In the genomic region with DNA sequence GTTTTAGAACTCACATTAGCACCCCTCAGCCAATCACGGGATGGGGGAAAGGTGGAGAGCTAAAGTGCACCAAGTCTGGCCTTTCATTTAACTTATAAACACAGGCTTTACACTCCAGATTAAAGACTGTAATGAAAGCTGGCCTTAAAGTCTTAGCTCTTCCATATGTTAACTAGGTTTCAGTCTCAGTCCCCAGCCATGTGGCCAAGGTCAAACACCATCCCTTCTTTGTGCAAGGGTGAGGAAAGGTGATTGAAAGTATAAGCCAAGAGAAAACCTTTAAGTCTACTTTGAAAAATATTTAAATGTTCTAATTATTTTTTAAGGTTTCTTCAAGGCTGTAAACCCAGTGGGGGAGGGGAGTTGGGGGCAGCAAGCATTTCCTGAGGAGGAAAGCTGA, we compare ENCODE assay signal across 9 mouse cellular contexts. TPM values are rescaled to one million over a fixed set of nuclear protein-coding genes. Genes with fewer than 3 reads are reported as not detected.
DNase-seq lines count a peak whose midpoint lies in the region; ATAC-seq and TF ChIP-seq lines count a peak whose summit lies in the region.
"Had no signal": no experiment of that assay in that cellular context is flagged by ENCODE, and none has a peak within 500 bp of the region (broad histone marks: within the 10 kb centered on the region; RNA-seq: fewer than 3 reads in every experiment).

No protein-coding gene starts in this region.

- no peak for TF ChIP-seq EP300 in liver, postnatal 0 days (IDR thresholded peaks at IDR 0.05; ENCODE audit: low read depth)

- no peak for ATAC-seq in forebrain, postnatal 0 days
- ATAC-seq in liver, postnatal 0 days = no peak

- peaks cover 8% of the 10 kb centered on the region for H3K4me1 ChIP-seq in heart, embryonic 10.5 days
- peaks cover 59% of the 10 kb centered on the region for H3K4me1 ChIP-seq in E14TG2a.4 (replicated peaks; ENCODE audit: low read depth, low read length)
- H3K4me1 ChIP-seq in forebrain, postnatal 0 days (ENCODE audit: insufficient read depth) = peaks cover 5% of the 10 kb centered on the region; the same call in 1 of the 2 replicates
- peaks cover 30% of the 10 kb centered on the region for H3K4me1 ChIP-seq in liver, postnatal 0 days (ENCODE audit: insufficient read depth)

- H3K4me2 ChIP-seq in forebrain, postnatal 0 days (ENCODE audit: low read depth) = peak overlapping the region; percentile 3; the same call in 1 of the 2 replicates
- H3K4me2 ChIP-seq in liver, postnatal 0 days (ENCODE audit: low read depth, low read length) = peak overlapping the region; percentile 97

- no peaks in the 10 kb centered on the region for H3K9me3 ChIP-seq in heart, embryonic 10.5 days
- no peaks in the 10 kb centered on the region for H3K9me3 ChIP-seq in E14TG2a.4 (ENCODE audit: low read length)
- H3K9me3 ChIP-seq in forebrain, postnatal 0 days (ENCODE audit: low read length) = no peaks in the 10 kb centered on the region
- H3K9me3 ChIP-seq in liver, postnatal 0 days (ENCODE audit: low read length) = no peaks in the 10 kb centered on the region

- no peak for TF ChIP-seq CTCF in E14TG2a.4 (conservative IDR thresholded peaks at IDR 0.05; ENCODE audit: low read length)
- no peak for TF ChIP-seq CTCF in forebrain, postnatal 0 days (IDR thresholded peaks at IDR 0.05; ENCODE audit: low read depth)
- TF ChIP-seq CTCF in liver, postnatal 0 days (IDR thresholded peaks at IDR 0.05; ENCODE audit: low read depth) = no peak

- no peak for DNase-seq in heart, embryonic 10.5 days (ENCODE audit: low spot score)
- no peak for DNase-seq in heart, adult 18-20 months
- no peak for DNase-seq in forebrain, postnatal 0 days
- DNase-seq in liver, postnatal 0 days = no peak
- DNase-seq in natural killer cell, adult 2 months (ENCODE audit: low spot score in 2 of 2) = no peak
- no peak for DNase-seq in left cerebral cortex, postnatal 14 days (ENCODE audit: low spot score in 2 of 2)
- no peak for DNase-seq in spleen, postnatal 36 days (ENCODE audit: low spot score in 2 of 2)
- DNase-seq: kidney, postnatal 14 days had no signal

- H3K4me3 ChIP-seq in heart, embryonic 10.5 days = peak overlapping the region; percentile 83
- H3K4me3 ChIP-seq in E14TG2a.4 (replicated peaks; ENCODE audit: low read length) = peak overlapping the region; percentile 97
- H3K4me3 ChIP-seq in forebrain, postnatal 0 days (ENCODE audit: low read depth, low read length) = peak overlapping the region; percentile 3; the same call in 1 of the 2 replicates
- peak overlapping the region; percentile 91 for H3K4me3 ChIP-seq in liver, postnatal 0 days (ENCODE audit: low read depth, low read length)

- peaks cover 39% of the 10 kb centered on the region for H3K36me3 ChIP-seq in heart, embryonic 10.5 days
- H3K36me3 ChIP-seq in E14TG2a.4 (ENCODE audit: insufficient read depth, low read length) = peaks cover 49% of the 10 kb centered on the region
- H3K36me3 ChIP-seq in forebrain, postnatal 0 days (ENCODE audit: insufficient read depth) = peaks cover 10% of the 10 kb centered on the region; the same call in 1 of the 2 replicates
- peaks cover 37% of the 10 kb centered on the region for H3K36me3 ChIP-seq in liver, postnatal 0 days (replicated peaks; ENCODE audit: insufficient read depth, low read length)

- 14% methylated on average over 1 of the region's 1 CpGs for WGBS in heart, embryonic 10.5 days
- WGBS in forebrain, postnatal 0 days = 6% methylated on average over 1 of the region's 1 CpGs
- 0% methylated on average over 1 of the region's 1 CpGs for WGBS in liver, postnatal 0 days (ENCODE audit: insufficient replicate concordance)

- no peaks in the 10 kb centered on the region for H3K27me3 ChIP-seq in heart, embryonic 10.5 days (ENCODE audit: insufficient read depth, poor library complexity, severe bottlenecking)
- no peaks in the 10 kb centered on the region for H3K27me3 ChIP-seq in E14TG2a.4 (ENCODE audit: insufficient read depth, low read length)
- H3K27me3 ChIP-seq in forebrain, postnatal 0 days (ENCODE audit: insufficient read depth, low read length) = no peaks in the 10 kb centered on the region
- H3K27me3 ChIP-seq in liver, postnatal 0 days (ENCODE audit: insufficient read depth, low read length) = no peaks in the 10 kb centered on the region

- intact Hi-C loops in left cerebral cortex, postnatal 14 days (cut with DNase I) = no loop called here

- H3K27ac ChIP-seq in heart, embryonic 10.5 days = peak overlapping the region; percentile 95
- no peak overlapping the region for H3K27ac ChIP-seq in forebrain, postnatal 0 days (ENCODE audit: low read depth, low read length)
- H3K27ac ChIP-seq in liver, postnatal 0 days (ENCODE audit: low read depth) = peak overlapping the region; percentile 1; the same call in 1 of the 2 replicates

- no peak overlapping the region for H3K9ac ChIP-seq in forebrain, postnatal 0 days
- peak overlapping the region; percentile 76 for H3K9ac ChIP-seq in liver, postnatal 0 days (replicated peaks)

RNA-seq across cellular contexts. Expression of a gene that starts 1.7 kb away (rescaled TPM):
- polyA plus RNA-seq in heart, embryonic 10.5 days (2016; fragmentation: Nextera tagmentation; extraction: Ambion mirVana) = 60.9 and 80.3 TPM in 2 replicates
- under 1 TPM; 0.67 to 0.79 TPM for total RNA-seq in heart, adult 18-20 months (2021)
- 3.7 and 7.8 TPM in 2 replicates for total RNA-seq in forebrain, postnatal 0 days (2014; rRNA removed)
- polyA plus RNA-seq in forebrain, postnatal 0 days (2015; fragmentation: Nextera tagmentation; extraction: Ambion mirVana) = 6.2 and 8.9 TPM in 2 replicates
- polyA plus RNA-seq in liver, postnatal 0 days (2015; fragmentation: Nextera tagmentation; extraction: Ambion mirVana) = 41.1 and 42.8 TPM in 2 replicates
- 1 to 10 TPM; 1.0 to 1.5 TPM for total RNA-seq in left cerebral cortex, postnatal 14 days (2021)

RNA-seq across cellular contexts. Expression of a gene that starts 20.0 kb away (rescaled TPM):
- 9.5 and 13.5 TPM in 2 replicates for polyA plus RNA-seq in heart, embryonic 10.5 days (2016; fragmentation: Nextera tagmentation; extraction: Ambion mirVana)
- 1 to 10 TPM; 9.2 to 9.7 TPM for total RNA-seq in heart, adult 18-20 months (2021)
- 11.5 and 13.4 TPM in 2 replicates for total RNA-seq in forebrain, postnatal 0 days (2014; rRNA removed)
- 6.6 TPM in 2 replicates for polyA plus RNA-seq in forebrain, postnatal 0 days (2015; fragmentation: Nextera tagmentation; extraction: Ambion mirVana)
- 6.3 and 6.7 TPM in 2 replicates for polyA plus RNA-seq in liver, postnatal 0 days (2015; fragmentation: Nextera tagmentation; extraction: Ambion mirVana)
- 10 to 100 TPM; 10.2 to 12.4 TPM for total RNA-seq in left cerebral cortex, postnatal 14 days (2021)

Comparison
In these comparisons a context has a peak if more than half of its experiments do, and no peak if none do; other contexts are left out.
1. H3K4me3 ChIP-seq: peak in every context shown above with its lines; median percentile 97 in E14TG2a.4; 91 in liver, postnatal 0 days; 83 in heart, embryonic 10.5 days; 3 in forebrain, postnatal 0 days.